Mouse (Mus musculus) neural tube, embryonic 14.5 days (tissue): ENCODE results near the gene Rasal2. TPM values are rescaled to one million over a fixed set of nuclear protein-coding genes. Genes with fewer than 3 reads are reported as not detected.

Experiments
- ATAC-seq: fragments of 200-750 bp; cut with Nextera tagmentation; 2 replicates; pipeline ENCODE4 v1.8.0; 2017; ENCODE audit warnings: low read depth, mild to moderate bottlenecking, moderate TSS enrichment, moderate library complexity
- H3K27ac ChIP-seq: fragments of 300-500 bp; sonication (generic); 2 replicates; pipeline ENCODE4 v1.5.1; 2014; ENCODE audit warnings: low read depth, mild to moderate bottlenecking, control low read depth, low read length, moderate library complexity, mixed read lengths
- H3K27me3 ChIP-seq: fragments of 300-500 bp; sonication (generic); 2 replicates; pipeline ENCODE4 v1.6.1; 2014; ENCODE audit warnings: low read length; ENCODE audit not compliant: control insufficient read depth, insufficient read depth
- H3K36me3 ChIP-seq: fragments of 300-500 bp; sonication (generic); 2 replicates; pipeline ENCODE4 v1.6.1; 2014; ENCODE audit warnings: low read length, mixed read lengths; ENCODE audit not compliant: control insufficient read depth, insufficient read depth
- H3K4me1 ChIP-seq: fragments of 300-500 bp; sonication (generic); 2 replicates; pipeline ENCODE4 v1.6.1; 2014; ENCODE audit warnings: low read length; ENCODE audit not compliant: control insufficient read depth, insufficient read depth
- H3K4me2 ChIP-seq: fragments of 300-500 bp; sonication (generic); 2 replicates; pipeline ENCODE4 v1.6.1; 2014; ENCODE audit warnings: mild to moderate bottlenecking, low read depth, low read length, control low read depth
- H3K4me3 ChIP-seq: fragments of 300-500 bp; sonication (generic); 2 replicates; pipeline ENCODE4 v1.5.1; 2014; ENCODE audit warnings: low read depth, low read length, control low read depth, mixed read lengths
- H3K9ac ChIP-seq: fragments of 300-500 bp; sonication (generic); replicated peaks from 2 replicates; pipeline ENCODE4 v1.6.1; 2014; ENCODE audit warnings: low read depth, mild to moderate bottlenecking, control low read depth, low read length, mixed read lengths
- H3K9me3 ChIP-seq: fragments of 300-500 bp; sonication (generic); 2 replicates; pipeline ENCODE4 v1.6.1; 2016; ENCODE audit warnings: low read length; ENCODE audit not compliant: control insufficient read depth
- WGBS: fragments of 180-500 bp; shearing (Covaris S2); extraction: QIAGEN DNeasy Blood & Tissue Kit; methylation state at CpG from one replicate; pipeline ENCODE4 v1.1.7; 2014; 5-methylcytosine and 5-hydroxymethylcytosine counted together
- polyA plus RNA-seq: library from polyadenylated mRNA; unstranded; fragments of >200 nt; fragmentation: Nextera tagmentation; extraction: Ambion mirVana; gene quantifications from 2 replicates; pipeline ENCODE4 v1.2.1, GENCODE M21; 2014

The Rasal2 gene
- polyA plus RNA-seq, 1 experiment from 2014 or later, result 46.4 TPM

DNA sequence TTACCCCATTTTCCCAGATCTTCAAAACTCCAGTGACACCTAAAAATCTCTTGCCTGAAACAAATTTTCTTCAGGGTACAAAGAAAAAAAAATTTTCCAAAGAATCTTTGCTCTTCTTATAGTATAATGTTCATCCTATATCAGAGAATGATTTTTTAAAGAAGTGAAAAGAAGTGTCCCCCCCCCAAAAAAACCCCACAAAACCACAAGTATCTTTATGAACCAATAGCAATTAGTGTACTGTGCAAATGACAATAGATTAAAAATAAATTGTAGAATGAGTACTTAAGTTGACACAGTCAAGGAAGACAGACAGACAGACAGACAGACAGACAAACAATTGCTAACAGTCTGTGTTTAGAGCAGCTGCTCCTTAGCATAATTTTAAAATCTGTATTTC lies 84.3 kb downstream of the Rasal2 start:
- ATAC-seq, result no peak
- Histone ChIP-seq H3K36me3 (no peaks in the 10 kb centered on the region), H3K4me1 (no peaks in the 10 kb centered on the region), H3K9me3 (no peaks in the 10 kb centered on the region), H3K27ac (no peak overlapping the region), H3K4me3 (no peak overlapping the region), H3K4me2 (no peak overlapping the region), H3K9ac (no peak overlapping the region), H3K27me3 (no peaks in the 10 kb centered on the region)

GRCm38 (mm10) chr1:157323091-157323490 lies 89.3 kb downstream of the Rasal2 start:
- Histone ChIP-seq H3K9me3 (no peaks in the 10 kb centered on the region), H3K27me3 (no peaks in the 10 kb centered on the region), H3K4me2 (no peak overlapping the region), H3K36me3 (no peaks in the 10 kb centered on the region), H3K27ac (no peak overlapping the region), H3K4me3 (no peak overlapping the region), H3K4me1 (no peaks in the 10 kb centered on the region), H3K9ac (no peak overlapping the region)
- 94% methylated on average over 1 of the region's 1 CpGs for WGBS
- ATAC-seq, result no peak

DNA sequence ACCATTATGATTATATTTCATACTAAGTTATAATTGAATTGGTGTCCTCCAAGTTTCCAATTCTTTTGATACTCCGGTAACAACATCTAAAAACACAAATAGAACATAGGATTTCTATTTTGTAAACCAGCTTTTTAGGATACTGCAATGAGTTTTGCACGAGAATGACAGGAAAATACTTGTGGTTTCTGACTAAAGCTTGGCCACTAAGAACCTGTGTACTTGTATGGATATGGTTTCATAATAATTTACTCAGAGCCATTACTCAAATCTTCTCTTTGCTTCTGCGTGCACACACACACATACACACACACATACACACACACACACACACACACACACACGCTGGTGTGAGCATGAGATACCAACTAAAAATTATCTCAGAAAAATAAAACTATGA lies 93.5 kb downstream of the Rasal2 start:
- ATAC-seq, result no peak
- Histone ChIP-seq H3K27ac (no peak overlapping the region), H3K9ac (no peak overlapping the region), H3K36me3 (no peaks in the 10 kb centered on the region), H3K4me3 (no peak overlapping the region), H3K4me1 (no peaks in the 10 kb centered on the region), H3K27me3 (no peaks in the 10 kb centered on the region), H3K9me3 (no peaks in the 10 kb centered on the region), H3K4me2 (no peak overlapping the region)
- 95% methylated on average over 4 of the region's 4 CpGs for WGBS

- no peak overlapping the region for H3K4me2 ChIP-seq
Measured at GRCm38 (mm10) chr1:157301266-157301665, 111.1 kb downstream of the Rasal2 start.

DNA sequence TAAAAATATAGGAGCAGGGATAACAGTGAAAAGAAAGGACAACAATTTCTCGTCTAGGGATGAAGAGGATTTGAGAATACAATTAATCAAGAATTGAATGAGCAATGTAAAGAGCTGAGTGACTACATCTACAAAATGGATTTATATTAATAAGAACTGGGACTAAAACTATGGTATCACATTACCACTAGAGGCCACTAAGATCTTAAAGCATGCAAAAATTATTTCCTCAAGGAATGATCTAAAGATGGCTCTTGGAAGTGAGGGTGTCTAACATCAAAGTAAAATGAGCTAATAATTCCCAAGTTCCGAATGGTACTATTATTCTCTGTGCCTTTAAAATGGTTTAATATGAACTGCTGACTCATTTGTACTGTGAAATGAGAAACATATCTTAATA lies 112.8 kb downstream of the Rasal2 start:
- H3K9ac ChIP-seq, result no peak overlapping the region
- H3K9me3 ChIP-seq, result no peaks in the 10 kb centered on the region
- no peak overlapping the region for H3K4me3 ChIP-seq
- WGBS, result 84% methylated on average over 2 of the region's 2 CpGs
- H3K4me2 ChIP-seq, result no peak overlapping the region
- ATAC-seq, result no peak
- no peaks in the 10 kb centered on the region for H3K4me1 ChIP-seq
- no peaks in the 10 kb centered on the region for H3K27me3 ChIP-seq
- H3K27ac ChIP-seq, result no peak overlapping the region
- no peaks in the 10 kb centered on the region for H3K36me3 ChIP-seq

More at GRCm38 (mm10) chr1:157301266-157301665, 111.1 kb downstream of the Rasal2 start:
- H3K9me3 ChIP-seq, result no peaks in the 10 kb centered on the region
- no peak overlapping the region for H3K4me3 ChIP-seq
- 82% methylated on average over 1 of the region's 1 CpGs for WGBS
- H3K4me1 ChIP-seq, result no peaks in the 10 kb centered on the region
- H3K27ac ChIP-seq, result no peak overlapping the region
- H3K36me3 ChIP-seq, result no peaks in the 10 kb centered on the region
- no peak overlapping the region for H3K9ac ChIP-seq
- H3K27me3 ChIP-seq, result no peaks in the 10 kb centered on the region
- ATAC-seq, result no peak

GRCm38 (mm10) chr1:157298990-157299389 lies 113.4 kb downstream of the Rasal2 start:
- ATAC-seq, result no peak
- 94% methylated on average over 2 of the region's 2 CpGs for WGBS
- H3K4me2 ChIP-seq, result no peak overlapping the region
- no peaks in the 10 kb centered on the region for H3K27me3 ChIP-seq
- H3K9me3 ChIP-seq, result no peaks in the 10 kb centered on the region
- H3K9ac ChIP-seq, result no peak overlapping the region
- no peaks in the 10 kb centered on the region for H3K36me3 ChIP-seq
- H3K27ac ChIP-seq, result no peak overlapping the region
- no peak overlapping the region for H3K4me3 ChIP-seq
- H3K4me1 ChIP-seq, result no peaks in the 10 kb centered on the region

GRCm38 (mm10) chr1:157297137-157297536 lies 115.3 kb downstream of the Rasal2 start:
- Histone ChIP-seq H3K9me3 (no peaks in the 10 kb centered on the region), H3K9ac (no peak overlapping the region), H3K36me3 (no peaks in the 10 kb centered on the region), H3K27me3 (no peaks in the 10 kb centered on the region), H3K4me2 (no peak overlapping the region), H3K4me3 (no peak overlapping the region), H3K27ac (no peak overlapping the region), H3K4me1 (no peaks in the 10 kb centered on the region)
- 90% methylated on average over 1 of the region's 1 CpGs for WGBS
- no peak for ATAC-seq

GRCm38 (mm10) chr1:157295868-157296267 lies 116.5 kb downstream of the Rasal2 start:
- Histone ChIP-seq H3K9ac (no peak overlapping the region), H3K27me3 (no peaks in the 10 kb centered on the region), H3K4me1 (no peaks in the 10 kb centered on the region), H3K27ac (no peak overlapping the region), H3K36me3 (no peaks in the 10 kb centered on the region), H3K9me3 (no peaks in the 10 kb centered on the region), H3K4me2 (no peak overlapping the region), H3K4me3 (no peak overlapping the region)
- no peak for ATAC-seq
- WGBS, result 74% methylated on average over 3 of the region's 3 CpGs

GRCm38 (mm10) chr1:157290173-157290572 lies 122.2 kb downstream of the Rasal2 start:
- H3K27ac ChIP-seq, result no peak overlapping the region
- H3K9ac ChIP-seq, result no peak overlapping the region
- no peaks in the 10 kb centered on the region for H3K36me3 ChIP-seq
- H3K4me3 ChIP-seq, result no peak overlapping the region
- no peaks in the 10 kb centered on the region for H3K9me3 ChIP-seq
- H3K27me3 ChIP-seq, result no peaks in the 10 kb centered on the region
- WGBS, result 82% methylated on average over 2 of the region's 2 CpGs
- ATAC-seq, result no peak
- H3K4me2 ChIP-seq, result no peak overlapping the region
- H3K4me1 ChIP-seq, result no peaks in the 10 kb centered on the region

DNA sequence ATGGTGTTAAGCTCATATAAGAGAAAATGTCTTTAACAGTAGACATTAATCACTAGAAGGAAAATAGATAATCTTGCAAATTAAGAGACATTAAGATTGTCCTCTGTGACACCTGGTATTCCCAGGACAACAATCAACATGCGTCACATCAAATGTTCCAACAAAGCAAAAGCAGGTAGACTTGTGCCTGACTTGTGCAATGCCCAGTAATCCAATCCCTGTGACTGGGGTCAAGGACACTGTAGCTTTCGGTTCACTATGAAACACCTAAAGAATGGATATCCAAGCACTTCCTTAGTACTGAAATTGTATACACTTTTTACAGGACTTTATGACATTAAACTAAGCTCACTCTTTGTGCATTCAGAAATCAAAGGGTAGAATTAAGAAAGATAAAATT lies 123.1 kb downstream of the Rasal2 start:
- 82% methylated on average over 2 of the region's 2 CpGs for WGBS
- H3K9ac ChIP-seq, result no peak overlapping the region
- H3K36me3 ChIP-seq, result no peaks in the 10 kb centered on the region
- H3K27ac ChIP-seq, result no peak overlapping the region
- H3K4me3 ChIP-seq, result no peak overlapping the region
- no peaks in the 10 kb centered on the region for H3K4me1 ChIP-seq
- no peak overlapping the region for H3K4me2 ChIP-seq
- no peaks in the 10 kb centered on the region for H3K9me3 ChIP-seq
- no peaks in the 10 kb centered on the region for H3K27me3 ChIP-seq
- no peak for ATAC-seq
